Mouse (Mus musculus) heart, postnatal 4 days (tissue): Measurements from ENCODE around the gene Jak3. TPM values are rescaled to one million over a fixed set of nuclear protein-coding genes. Genes with fewer than 3 reads are reported as not detected.
"Not testable (repeated sequence)": the region's sequence is repeated elsewhere in the genome, so short reads cannot be mapped to it uniquely, and the experiment has no call there.

Source experiments
- DNase-seq: peaks from one replicate; pipeline ENCODE4 v3.0.0; 2021
- microRNA-seq, 2 experiments: library from miRNA; unstranded; fragments of <30 nt; microRNA quantifications; one replicate each; pipeline ENCODE4 v1.2.0; 2021 to 2022
- total RNA-seq, 2 experiments: library from RNA; stranded (reverse); gene quantifications; 2 replicates each; pipeline ENCODE4 v1.2.3; 2021

Gene Jak3
- total RNA-seq, 2 experiments from 2014 or later = 15.8 TPM

GRCm38 (mm10) chr8:71724389-71724788 is 48.3 kb downstream of the Jak3 start:
- DNase-seq = no peak

- peak; percentile 77 for DNase-seq
Measured at GRCm38 (mm10) chr8:71725122-71725924, 49.2 kb downstream of the Jak3 start, which contains the start of gene Fcho1. Gene Fcho1 (minus strand): TSS chr8:71725716.

- DNase-seq = peak; percentile 32
Measured at GRCm38 (mm10) chr8:71728240-71728785, 52.2 kb downstream of the Jak3 start.

- DNase-seq = no peak
Measured at GRCm38 (mm10) chr8:71728826-71729620, 52.9 kb downstream of the Jak3 start.

GRCm38 (mm10) chr8:71731652-71732230 is 55.6 kb downstream of the Jak3 start:
- DNase-seq = peak; percentile 67

- not testable (repeated sequence) for DNase-seq
Measured at GRCm38 (mm10) chr8:71738316-71738715, 62.2 kb downstream of the Jak3 start.

Small RNA genes lying within 50 kb of the gene (microRNA-seq; reads per million reads assigned to microRNA genes)
- gene Mir6769b = 0 reads per million in 2 experiments

Other genes with a start within 250 kb of the Jak3 start
- gene Abhd8, start 212.6 kb upstream of the Jak3 start, total RNA-seq = 10 to 100 TPM; 37.7 to 39.3 TPM
- 100 to 1,000 TPM in 1 of 2 experiments, 10 to 100 TPM in 1; 96.0 to 107 TPM for gene Mrpl34, start 211.3 kb upstream of the Jak3 start, total RNA-seq
- 10 to 100 TPM; 42.0 to 46.2 TPM for gene Dda1, start 207.1 kb upstream of the Jak3 start, total RNA-seq
- 10 to 100 TPM; 13.5 to 15.4 TPM for gene Ano8, start 190.3 kb upstream of the Jak3 start, total RNA-seq
- 10 to 100 TPM; 17.8 to 20.1 TPM for gene Gtpbp3, start 188.2 kb upstream of the Jak3 start, total RNA-seq
- 10 to 100 TPM; 35.8 to 43.2 TPM for gene Plvap, start 164.5 kb upstream of the Jak3 start, total RNA-seq
- gene Ccdc194, start 150.6 kb upstream of the Jak3 start, total RNA-seq = under 1 TPM; 0.14 to 0.29 TPM
- gene Bst2, start 138.8 kb upstream of the Jak3 start, total RNA-seq = 10 to 100 TPM; 12.8 to 13.8 TPM
- 10 to 100 TPM; 31.6 to 32.4 TPM for gene Mvb12a, start 133.4 kb upstream of the Jak3 start, total RNA-seq
- gene Tmem221, start 117.4 kb upstream of the Jak3 start, total RNA-seq = not detected
- not detected for gene Nxnl1, start 109.7 kb upstream of the Jak3 start, total RNA-seq
- 10 to 100 TPM; 77.0 to 80.3 TPM for gene Slc27a1, start 107.4 kb upstream of the Jak3 start, total RNA-seq
- 10 to 100 TPM; 92.0 to 95.5 TPM for gene Pgls, start 84.1 kb upstream of the Jak3 start, total RNA-seq
- 1 to 10 TPM; 1.3 to 2.3 TPM for gene Fam129c, start 78.6 kb upstream of the Jak3 start, total RNA-seq
- gene Colgalt1, start 65.3 kb upstream of the Jak3 start, total RNA-seq = 10 to 100 TPM; 48.0 to 50.3 TPM
- 1 to 10 TPM; 1.3 to 1.4 TPM for gene Unc13a, start 4.5 kb upstream of the Jak3 start, total RNA-seq
- gene Insl3, start 12.9 kb downstream of the Jak3 start, total RNA-seq = 1 to 10 TPM; 6.6 to 6.9 TPM
- 1 to 10 TPM; 7.5 to 7.6 TPM for gene B3gnt3, start 25.5 kb downstream of the Jak3 start, total RNA-seq
- gene Fcho1, start 49.4 kb downstream of the Jak3 start, total RNA-seq = 1 to 10 TPM; 1.6 to 2.4 TPM
- gene Zfp709, start 205.7 kb downstream of the Jak3 start, total RNA-seq = 1 to 10 TPM; 6.8 to 7.3 TPM
- gene Zfp882, start 232.3 kb downstream of the Jak3 start, total RNA-seq = 1 to 10 TPM; 2.4 to 5.1 TPM
- gene Zfp617, start 232.3 kb downstream of the Jak3 start, total RNA-seq = 10 to 100 TPM; 29.5 to 29.6 TPM